Mouse (Mus musculus): ENCODE measurements at regions not wholly inside any gene's neighbourhood (a gene's known extent, or its start where the extent isn't known, plus 50 kb on each side); places are given as distances from the start of the nearest gene placed in this dataset.

GRCm38 (mm10) chr10:117910426-117910825 lies 64.6 kb upstream of the Rap1b start:
- H3K4me1 ChIP-seq (ENCODE audit: control insufficient read depth, insufficient read depth, low read length), result peaks cover 32% of the 10 kb centered on the region
- TF ChIP-seq POLR2A (IDR thresholded peaks at IDR 0.05; ENCODE audit: borderline replicate concordance, low read depth, low read length), result no peak
- TF ChIP-seq CTCF (IDR thresholded peaks at IDR 0.05; ENCODE audit: low read depth, low read length), result no peak
- no peak overlapping the region for H3K4me3 ChIP-seq (ENCODE audit: insufficient read depth, low read length)
- H3K27ac ChIP-seq (ENCODE audit: insufficient read depth, low read depth, low read length), result no peak overlapping the region

GRCm38 (mm10) chr10:117915011-117915735 lies 69.3 kb upstream of the Rap1b start:
- Histone ChIP-seq H3K4me1 (ENCODE audit: control insufficient read depth, insufficient read depth, low read length) (peaks cover 17% of the 10 kb centered on the region), H3K4me3 (ENCODE audit: insufficient read depth, low read length) (no peak overlapping the region), H3K27ac (ENCODE audit: insufficient read depth, low read depth, low read length) (no peak overlapping the region)
- TF ChIP-seq CTCF (IDR thresholded peaks at IDR 0.05; ENCODE audit: low read depth, low read length) (no peak), POLR2A (IDR thresholded peaks at IDR 0.05; ENCODE audit: borderline replicate concordance, low read depth, low read length) (no peak)

- TF ChIP-seq POLR2A (IDR thresholded peaks at IDR 0.05; ENCODE audit: borderline replicate concordance, low read depth, low read length), result no peak
- no peak for TF ChIP-seq CTCF (IDR thresholded peaks at IDR 0.05; ENCODE audit: low read depth, low read length)
- Histone ChIP-seq H3K27ac (ENCODE audit: insufficient read depth, low read depth, low read length) (no peak overlapping the region), H3K4me1 (ENCODE audit: control insufficient read depth, insufficient read depth, low read length) (peaks cover 11% of the 10 kb centered on the region), H3K4me3 (ENCODE audit: insufficient read depth, low read length) (no peak overlapping the region)
These were observed 70.4 kb upstream of the Rap1b start for GRCm38 (mm10) chr10:117916280-117916679.

DNA sequence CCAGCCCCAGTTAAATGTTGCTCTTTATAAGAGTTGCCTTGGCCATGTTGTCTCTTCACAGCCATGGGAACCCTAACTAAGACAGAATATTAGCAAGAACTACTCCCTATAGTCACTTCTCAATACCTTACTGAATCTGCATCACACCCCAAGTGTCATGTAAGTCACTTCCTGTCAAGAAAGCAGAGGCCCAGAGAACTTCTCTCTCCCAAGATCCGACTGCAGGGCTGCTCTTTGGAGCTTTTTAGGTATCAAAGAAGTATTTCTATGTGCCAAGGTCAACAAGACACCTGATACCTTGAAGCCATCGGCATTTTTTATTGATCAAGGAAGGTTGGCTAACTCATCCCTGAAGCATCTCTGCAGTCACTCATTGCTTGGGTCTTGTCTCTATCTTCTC lies 72.0 kb upstream of the Rap1b start:
- no peak for TF ChIP-seq CTCF (IDR thresholded peaks at IDR 0.05; ENCODE audit: low read depth, low read length)
- no peak for TF ChIP-seq POLR2A (IDR thresholded peaks at IDR 0.05; ENCODE audit: borderline replicate concordance, low read depth, low read length)
- H3K4me3 ChIP-seq (ENCODE audit: insufficient read depth, low read length), result no peak overlapping the region
- H3K27ac ChIP-seq (ENCODE audit: insufficient read depth, low read depth, low read length), result no peak overlapping the region
- peaks cover 11% of the 10 kb centered on the region for H3K4me1 ChIP-seq (ENCODE audit: control insufficient read depth, insufficient read depth, low read length)

DNA sequence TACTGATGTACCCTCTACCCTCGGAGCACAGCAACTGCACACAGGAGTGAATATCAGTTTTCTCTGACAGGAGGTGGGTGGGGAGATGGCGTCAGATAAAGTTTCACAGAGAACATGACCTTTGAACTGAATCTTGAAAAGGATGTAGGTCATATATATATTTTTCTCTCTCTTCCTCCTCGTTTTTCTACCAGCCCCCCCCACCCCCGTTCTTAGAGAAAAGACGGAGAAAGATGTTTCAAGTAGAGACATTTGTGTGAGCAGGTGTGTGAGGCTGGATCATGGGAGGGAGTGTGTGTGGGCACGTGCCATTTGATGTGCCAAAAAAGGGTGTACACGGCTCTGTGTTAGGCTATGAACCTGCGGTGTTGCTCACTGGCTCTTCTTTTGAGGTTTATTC lies 72.8 kb upstream of the Rap1b start:
- no peak for TF ChIP-seq CTCF (IDR thresholded peaks at IDR 0.05; ENCODE audit: low read depth, low read length)
- no peak for TF ChIP-seq POLR2A (IDR thresholded peaks at IDR 0.05; ENCODE audit: borderline replicate concordance, low read depth, low read length)
- Histone ChIP-seq H3K4me3 (ENCODE audit: insufficient read depth, low read length) (no peak overlapping the region), H3K27ac (ENCODE audit: insufficient read depth, low read depth, low read length) (no peak overlapping the region), H3K4me1 (ENCODE audit: control insufficient read depth, insufficient read depth, low read length) (peaks cover 11% of the 10 kb centered on the region)

GRCm38 (mm10) chr10:117919186-117919941 lies 73.5 kb upstream of the Rap1b start:
- Histone ChIP-seq H3K27ac (ENCODE audit: insufficient read depth, low read depth, low read length) (no peak overlapping the region), H3K4me1 (ENCODE audit: control insufficient read depth, insufficient read depth, low read length) (peaks cover 11% of the 10 kb centered on the region), H3K4me3 (ENCODE audit: insufficient read depth, low read length) (no peak overlapping the region)
- TF ChIP-seq CTCF (IDR thresholded peaks at IDR 0.05; ENCODE audit: low read depth, low read length) (no peak), POLR2A (IDR thresholded peaks at IDR 0.05; ENCODE audit: borderline replicate concordance, low read depth, low read length) (no peak)

GRCm38 (mm10) chr10:117925186-117925585 lies 79.4 kb upstream of the Rap1b start:
- Histone ChIP-seq H3K4me1 (ENCODE audit: control insufficient read depth, insufficient read depth, low read length) (peaks cover 7% of the 10 kb centered on the region; the same call in 1 of the 2 replicates), H3K27ac (ENCODE audit: insufficient read depth, low read depth, low read length) (no peak overlapping the region), H3K4me3 (ENCODE audit: insufficient read depth, low read length) (no peak overlapping the region)
- TF ChIP-seq POLR2A (IDR thresholded peaks at IDR 0.05; ENCODE audit: borderline replicate concordance, low read depth, low read length) (no peak), CTCF (IDR thresholded peaks at IDR 0.05; ENCODE audit: low read depth, low read length) (no peak)

DNA sequence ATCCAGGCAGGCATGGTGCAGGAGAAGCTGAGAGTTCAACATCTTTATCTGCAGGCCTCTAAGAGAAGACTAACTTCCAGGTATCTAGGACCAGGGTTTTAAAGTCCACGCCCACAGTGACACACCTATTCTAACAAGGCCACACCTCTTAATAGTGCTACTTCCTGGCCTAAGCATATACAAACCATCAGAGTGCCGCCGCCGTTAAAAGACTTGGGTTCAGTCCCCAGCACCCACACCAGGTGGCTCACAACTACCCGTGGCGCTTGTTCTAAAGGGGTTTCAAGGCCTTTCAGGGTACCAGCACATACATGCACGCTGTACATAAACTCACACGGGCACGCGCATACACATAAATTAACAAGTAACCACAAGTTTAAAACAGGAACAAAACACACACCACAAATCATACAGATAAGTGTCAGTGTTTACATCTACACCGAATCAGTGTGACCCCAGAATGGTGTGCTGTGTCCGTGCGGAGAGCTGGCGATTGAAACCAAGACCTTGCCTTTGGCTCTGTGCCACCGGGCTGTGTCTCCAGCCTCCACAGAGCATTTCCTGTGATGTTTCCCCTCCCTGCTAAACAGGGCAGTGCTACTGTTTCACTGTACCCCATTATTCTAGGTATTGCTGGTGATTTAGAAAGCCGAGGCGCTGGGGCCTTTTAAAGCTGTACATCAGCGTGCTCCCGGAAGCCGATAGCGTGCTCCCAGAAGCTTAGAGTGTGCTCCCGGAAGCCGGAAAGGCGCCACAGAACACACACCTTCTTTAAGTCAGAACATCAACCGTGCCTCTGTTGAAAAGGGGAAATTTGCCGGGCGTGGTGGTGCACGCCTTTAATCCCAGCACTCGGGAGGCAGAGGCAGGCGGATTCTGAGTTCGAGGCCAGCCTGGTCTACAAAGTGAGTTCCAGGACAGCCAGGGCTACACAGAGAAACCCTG lies 80.0 kb upstream of the Rap1b start:
- H3K27ac ChIP-seq (ENCODE audit: insufficient read depth, low read depth, low read length), result no peak overlapping the region
- H3K4me3 ChIP-seq (ENCODE audit: insufficient read depth, low read length), result no peak overlapping the region
- TF ChIP-seq POLR2A (IDR thresholded peaks at IDR 0.05; ENCODE audit: borderline replicate concordance, low read depth, low read length) (no peak), CTCF (IDR thresholded peaks at IDR 0.05; ENCODE audit: low read depth, low read length) (no peak)
- peaks cover 7% of the 10 kb centered on the region; the same call in 1 of the 2 replicates for H3K4me1 ChIP-seq (ENCODE audit: control insufficient read depth, insufficient read depth, low read length)

DNA sequence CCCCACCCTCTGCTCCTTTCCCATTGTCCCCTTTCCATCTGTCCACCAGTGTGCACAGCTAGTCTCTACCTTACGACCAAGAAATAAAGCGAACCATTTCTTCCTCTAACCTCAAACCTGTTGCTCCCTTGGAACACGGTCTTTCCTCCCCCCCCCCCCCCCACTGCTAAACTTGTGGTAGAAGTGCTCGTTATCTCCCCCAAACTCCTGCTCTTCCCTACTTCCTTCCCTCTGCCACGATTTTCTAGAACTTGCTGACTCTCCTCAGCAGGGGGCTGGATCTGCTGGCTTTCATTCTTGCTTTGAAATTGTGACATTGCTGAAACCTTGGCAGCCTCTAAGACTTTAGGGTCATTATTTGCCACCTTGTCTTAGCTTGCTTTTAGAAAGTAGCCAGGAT lies 83.2 kb upstream of the Rap1b start:
- peaks cover 7% of the 10 kb centered on the region; the same call in 1 of the 2 replicates for H3K4me1 ChIP-seq (ENCODE audit: control insufficient read depth, insufficient read depth, low read length)
- TF ChIP-seq CTCF (IDR thresholded peaks at IDR 0.05; ENCODE audit: low read depth, low read length) (no peak), POLR2A (IDR thresholded peaks at IDR 0.05; ENCODE audit: borderline replicate concordance, low read depth, low read length) (no peak)
- no peak overlapping the region for H3K4me3 ChIP-seq (ENCODE audit: insufficient read depth, low read length)
- H3K27ac ChIP-seq (ENCODE audit: insufficient read depth, low read depth, low read length), result no peak overlapping the region
